Mouse (Mus musculus): ENCODE results near the gene Ybey. TPM values are rescaled to one million over a fixed set of nuclear protein-coding genes. Genes with fewer than 3 reads are reported as not detected.

Ybey gene
- polyA plus RNA-seq (2016; fragmentation: Nextera tagmentation; extraction: Ambion mirVana), result 11.5 and 12.1 TPM in 2 replicates

DNA sequence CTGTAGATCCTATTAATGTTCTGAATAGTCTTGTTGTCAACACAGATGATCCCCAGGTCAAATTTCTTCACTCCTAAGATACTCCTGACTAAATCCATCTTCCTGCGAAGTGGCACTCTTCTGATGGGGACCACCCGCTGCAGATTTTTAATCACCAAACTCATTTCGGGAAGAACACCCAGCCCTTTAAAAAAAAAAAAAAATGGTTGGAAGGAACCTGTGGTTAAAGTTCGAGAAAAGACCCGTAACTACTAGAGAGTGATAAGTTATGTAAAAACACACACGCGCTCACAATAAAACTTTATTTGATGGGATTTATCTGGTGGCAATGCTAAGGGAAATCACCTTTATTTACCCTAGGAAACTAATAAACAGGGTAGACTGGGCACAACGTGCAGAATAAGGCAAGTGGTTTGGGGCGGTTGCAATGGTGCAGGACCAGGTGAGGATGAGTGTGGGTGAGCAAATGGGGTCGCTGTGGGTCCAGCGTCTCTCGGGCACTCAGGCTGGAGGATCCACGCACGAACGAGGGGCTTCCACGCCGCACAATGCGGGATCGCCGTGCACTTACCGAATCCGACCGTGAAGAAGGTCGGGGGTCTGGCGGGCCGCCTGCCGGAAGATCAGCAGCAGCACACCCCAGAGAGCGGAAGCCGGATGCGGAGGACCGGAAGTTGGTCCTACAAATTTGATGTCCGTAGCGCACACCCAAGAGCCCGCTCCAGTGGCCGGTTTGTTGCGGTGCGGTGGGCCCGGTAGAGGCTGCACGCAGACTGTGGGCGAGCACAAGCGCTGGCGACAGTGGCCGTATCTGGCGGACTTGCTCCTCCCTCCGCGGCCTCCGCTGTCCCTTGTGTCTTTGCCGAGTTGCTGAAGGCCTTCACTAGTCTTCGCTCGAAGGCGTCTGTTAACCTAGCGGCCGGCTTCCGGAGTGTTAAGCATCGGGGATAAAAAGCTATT is at the start of gene Ybey, which contains the start of gene Mcm3ap:
Gene Ybey, minus strand, starts transcription at position 912 of the 960 bp plus-strand sequence.
Gene Mcm3ap, plus strand, starts transcription at position 725 of the 960 bp plus-strand sequence.
- DNase-seq (ENCODE audit: extremely low spot score, low spot score), result peak; percentile 92
- Histone ChIP-seq H3K36me3 (replicated peaks) (peaks cover 51% of the 10 kb centered on the region), H3K4me3 (peak within 1 kb of the TSS; percentile 86), H3K9me3 (no peaks in the 10 kb centered on the region), H3K27ac (peak within 1 kb of the TSS; percentile 93), H3K27me3 (ENCODE audit: poor library complexity, severe bottlenecking) (no peaks in the 10 kb centered on the region), H3K4me1 (peaks cover 10% of the 10 kb centered on the region)
- WGBS, result 2% methylated on average over 55 of the region's 55 CpGs

- H3K36me3 ChIP-seq (replicated peaks), result peaks cover 95% of the 10 kb centered on the region
- peak; percentile 80 for DNase-seq (ENCODE audit: extremely low spot score, low spot score)
- H3K9me3 ChIP-seq, result peaks cover 5% of the 10 kb centered on the region
- no peaks in the 10 kb centered on the region for H3K4me1 ChIP-seq
- H3K4me3 ChIP-seq, result no peak overlapping the region
- H3K27ac ChIP-seq, result no peak overlapping the region
- WGBS, result 42% methylated on average over 5 of the region's 5 CpGs
- H3K27me3 ChIP-seq (ENCODE audit: poor library complexity, severe bottlenecking), result no peaks in the 10 kb centered on the region
These were observed 44.2 kb upstream of the Ybey start for GRCm38 (mm10) chr10:76512965-76513583.

DNA sequence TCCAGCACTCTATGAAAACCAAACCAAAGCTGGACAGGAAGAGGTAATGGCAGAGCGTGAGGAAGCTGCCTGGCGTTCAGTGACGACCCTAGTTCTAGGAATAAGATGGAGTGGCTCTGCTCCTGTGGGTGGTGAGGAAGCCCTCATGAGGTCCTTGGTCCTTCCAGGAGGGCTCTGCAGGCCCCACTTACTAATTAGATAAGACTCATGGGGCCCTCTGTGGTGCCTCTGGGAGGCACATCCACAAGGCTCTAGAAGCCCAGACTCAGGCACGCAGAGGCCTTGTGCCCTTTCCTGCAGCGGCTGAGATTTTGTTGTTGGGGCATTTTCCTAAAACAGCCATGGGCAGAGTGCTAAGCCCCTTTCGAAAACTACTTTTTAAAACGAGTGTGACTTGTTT is 37.0 kb upstream of the Ybey start:
- H3K4me3 ChIP-seq, result no peak overlapping the region
- WGBS, result 93% methylated on average over 7 of the region's 7 CpGs
- no peaks in the 10 kb centered on the region for H3K4me1 ChIP-seq
- H3K27me3 ChIP-seq (ENCODE audit: poor library complexity, severe bottlenecking), result no peaks in the 10 kb centered on the region
- H3K36me3 ChIP-seq (replicated peaks), result peaks cover 91% of the 10 kb centered on the region
- no peak overlapping the region for H3K27ac ChIP-seq
- no peak for DNase-seq (ENCODE audit: extremely low spot score, low spot score)
- no peaks in the 10 kb centered on the region for H3K9me3 ChIP-seq

GRCm38 (mm10) chr10:76504271-76504943 is 35.5 kb upstream of the Ybey start:
- 93% methylated on average over 11 of the region's 11 CpGs for WGBS
- Histone ChIP-seq H3K36me3 (replicated peaks) (peaks cover 92% of the 10 kb centered on the region), H3K27ac (no peak overlapping the region), H3K27me3 (ENCODE audit: poor library complexity, severe bottlenecking) (no peaks in the 10 kb centered on the region), H3K9me3 (no peaks in the 10 kb centered on the region), H3K4me1 (no peaks in the 10 kb centered on the region), H3K4me3 (no peak overlapping the region)
- no peak for DNase-seq (ENCODE audit: extremely low spot score, low spot score)

- Histone ChIP-seq H3K4me3 (no peak overlapping the region), H3K4me1 (no peaks in the 10 kb centered on the region), H3K9me3 (no peaks in the 10 kb centered on the region), H3K27me3 (ENCODE audit: poor library complexity, severe bottlenecking) (no peaks in the 10 kb centered on the region), H3K36me3 (replicated peaks) (peaks cover 96% of the 10 kb centered on the region), H3K27ac (no peak overlapping the region)
- 95% methylated on average over 4 of the region's 4 CpGs for WGBS
- no peak for DNase-seq (ENCODE audit: extremely low spot score, low spot score)
These were observed 28.6 kb upstream of the Ybey start for GRCm38 (mm10) chr10:76497522-76497921.

GRCm38 (mm10) chr10:76496366-76496765 is 27.5 kb upstream of the Ybey start:
- H3K27me3 ChIP-seq (ENCODE audit: poor library complexity, severe bottlenecking), result no peaks in the 10 kb centered on the region
- 96% methylated on average over 7 of the region's 7 CpGs for WGBS
- H3K4me3 ChIP-seq, result no peak overlapping the region
- peaks cover 94% of the 10 kb centered on the region for H3K36me3 ChIP-seq (replicated peaks)
- no peaks in the 10 kb centered on the region for H3K9me3 ChIP-seq
- DNase-seq (ENCODE audit: extremely low spot score, low spot score), result no peak
- no peak overlapping the region for H3K27ac ChIP-seq
- no peaks in the 10 kb centered on the region for H3K4me1 ChIP-seq

- H3K4me1 ChIP-seq, result no peaks in the 10 kb centered on the region
These were observed 26.6 kb upstream of the Ybey start for GRCm38 (mm10) chr10:76495501-76495900.

DNA sequence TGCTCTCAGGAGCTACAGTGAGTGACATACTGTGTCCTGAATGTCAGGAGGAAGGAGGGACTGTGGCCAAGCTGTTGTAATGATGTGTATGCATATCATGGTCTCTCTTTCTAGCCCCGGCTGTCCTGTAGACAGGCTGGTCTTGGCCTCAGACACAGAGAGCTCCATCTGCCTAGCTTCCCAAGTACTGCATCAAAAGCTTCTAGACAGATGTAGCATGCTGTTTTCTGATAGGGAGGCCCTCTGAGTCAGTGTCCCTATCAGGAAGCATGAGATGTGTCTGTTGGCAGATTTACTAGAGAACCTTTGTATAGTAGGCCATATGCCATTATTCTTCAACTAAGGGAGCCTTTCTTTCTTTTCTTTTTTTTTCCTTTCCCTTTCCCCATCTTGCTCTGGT is 24.6 kb upstream of the Ybey start:
- Histone ChIP-seq H3K27ac (no peak overlapping the region), H3K4me3 (no peak overlapping the region), H3K4me1 (no peaks in the 10 kb centered on the region), H3K36me3 (replicated peaks) (peaks cover 94% of the 10 kb centered on the region), H3K9me3 (no peaks in the 10 kb centered on the region), H3K27me3 (ENCODE audit: poor library complexity, severe bottlenecking) (no peaks in the 10 kb centered on the region)
- WGBS, result 87% methylated on average over 1 of the region's 1 CpGs
- no peak for DNase-seq (ENCODE audit: extremely low spot score, low spot score)

More at GRCm38 (mm10) chr10:76495501-76495900, 26.6 kb upstream of the Ybey start:
- Histone ChIP-seq H3K9me3 (no peaks in the 10 kb centered on the region), H3K36me3 (replicated peaks) (peaks cover 94% of the 10 kb centered on the region), H3K27me3 (ENCODE audit: poor library complexity, severe bottlenecking) (no peaks in the 10 kb centered on the region), H3K27ac (no peak overlapping the region), H3K4me3 (no peak overlapping the region)
- WGBS, result 90% methylated on average over 6 of the region's 6 CpGs
- DNase-seq (ENCODE audit: extremely low spot score, low spot score), result no peak

DNA sequence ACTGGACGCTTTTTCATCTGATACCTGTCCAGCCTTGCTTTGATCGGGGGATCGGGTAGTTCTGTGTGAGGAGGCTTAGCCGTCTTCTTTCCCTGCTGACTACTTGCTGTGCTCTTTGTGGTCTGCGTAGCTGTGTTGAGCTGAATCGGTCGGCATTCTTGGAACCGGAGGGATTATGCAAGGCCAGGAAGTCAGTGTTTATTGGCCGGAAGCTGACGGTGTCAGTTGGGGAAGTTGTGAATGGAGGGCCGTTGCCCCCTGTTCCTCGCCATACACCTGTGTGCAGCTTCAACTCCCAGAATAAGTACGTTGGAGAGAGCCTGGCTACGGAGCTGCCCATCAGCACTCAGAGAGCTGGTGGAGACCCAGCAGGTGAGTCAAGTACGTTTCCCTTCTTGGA is 20.3 kb upstream of the Ybey start:
- Histone ChIP-seq H3K4me1 (no peaks in the 10 kb centered on the region), H3K27ac (no peak overlapping the region), H3K27me3 (ENCODE audit: poor library complexity, severe bottlenecking) (no peaks in the 10 kb centered on the region), H3K36me3 (replicated peaks) (peaks cover 97% of the 10 kb centered on the region), H3K4me3 (no peak overlapping the region), H3K9me3 (no peaks in the 10 kb centered on the region)
- no peak for DNase-seq (ENCODE audit: extremely low spot score, low spot score)
- 96% methylated on average over 15 of the region's 15 CpGs for WGBS

GRCm38 (mm10) chr10:76488265-76488664 is 19.4 kb upstream of the Ybey start:
- Histone ChIP-seq H3K4me3 (no peak overlapping the region), H3K27me3 (ENCODE audit: poor library complexity, severe bottlenecking) (no peaks in the 10 kb centered on the region), H3K9me3 (no peaks in the 10 kb centered on the region), H3K27ac (no peak overlapping the region), H3K4me1 (no peaks in the 10 kb centered on the region), H3K36me3 (replicated peaks) (peaks cover 97% of the 10 kb centered on the region)
- WGBS, result 98% methylated on average over 8 of the region's 8 CpGs
- DNase-seq (ENCODE audit: extremely low spot score, low spot score), result no peak

DNA sequence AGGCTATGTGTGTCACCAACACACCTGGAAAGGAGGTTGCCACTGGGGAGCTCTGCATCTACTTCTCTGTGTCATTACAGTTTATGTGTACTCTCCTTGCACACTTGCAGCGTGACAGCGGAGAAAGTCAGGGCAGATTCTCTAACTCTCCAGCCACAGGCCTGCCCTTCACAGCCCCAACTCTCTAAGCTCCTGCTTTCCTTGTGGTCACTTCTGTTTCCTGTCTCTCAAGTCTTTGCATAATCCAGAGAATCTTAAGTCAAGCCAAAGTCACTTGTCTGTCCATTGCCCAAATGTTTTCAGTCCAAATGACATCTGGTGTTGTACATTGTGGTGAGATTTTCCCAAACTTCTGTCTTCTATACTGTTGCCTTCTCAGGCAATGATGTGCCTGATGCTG is 17.4 kb upstream of the Ybey start:
- Histone ChIP-seq H3K9me3 (no peaks in the 10 kb centered on the region), H3K36me3 (replicated peaks) (peaks cover 99% of the 10 kb centered on the region), H3K27me3 (ENCODE audit: poor library complexity, severe bottlenecking) (no peaks in the 10 kb centered on the region), H3K4me3 (no peak overlapping the region), H3K4me1 (no peaks in the 10 kb centered on the region), H3K27ac (no peak overlapping the region)
- 96% methylated on average over 2 of the region's 2 CpGs for WGBS
- DNase-seq (ENCODE audit: extremely low spot score, low spot score), result no peak

DNA sequence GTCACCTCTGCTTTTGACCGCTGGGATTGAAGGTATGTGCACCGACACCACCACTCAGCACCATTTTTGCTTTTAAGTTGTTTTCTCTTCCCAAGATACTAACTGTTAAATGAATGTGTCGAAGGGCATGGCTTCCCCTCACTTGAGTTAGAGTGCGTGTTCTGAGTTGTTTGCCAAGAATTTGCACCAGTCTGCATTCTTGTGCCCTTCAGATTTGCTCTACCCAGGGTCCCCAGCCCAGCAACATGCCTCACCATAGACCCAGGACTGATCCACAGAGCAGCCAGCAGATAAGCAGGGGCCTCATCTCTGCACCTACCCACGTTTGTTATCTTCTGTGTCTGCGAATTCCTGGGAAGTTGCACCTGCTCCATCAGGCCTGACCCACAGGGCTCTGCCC is 12.6 kb upstream of the Ybey start:
- no peak for DNase-seq (ENCODE audit: extremely low spot score, low spot score)
- Histone ChIP-seq H3K27ac (no peak overlapping the region), H3K9me3 (no peaks in the 10 kb centered on the region), H3K4me1 (no peaks in the 10 kb centered on the region), H3K4me3 (no peak overlapping the region), H3K27me3 (ENCODE audit: poor library complexity, severe bottlenecking) (no peaks in the 10 kb centered on the region), H3K36me3 (replicated peaks) (peaks cover 98% of the 10 kb centered on the region)
- WGBS, result 92% methylated on average over 6 of the region's 6 CpGs

Measured in forebrain, embryonic 10.5 days (tissue).